Mouse (Mus musculus) G1E (cell line): ENCODE data around the gene Kctd20.

ENCODE experiments used
- CTCF ChIP-seq: IDR thresholded peaks from 2 replicates; pipeline ENCODE4 v1.5.1; 2012; ENCODE audit warnings: low read depth, low read length, inconsistent platforms, mixed read lengths
- GATA1 ChIP-seq: IDR thresholded peaks from 2 replicates; pipeline ENCODE4 v1.6.1; 2012; ENCODE audit warnings: borderline replicate concordance, low read length, inconsistent platforms, mixed read lengths
- POLR2AphosphoS5 ChIP-seq: IDR thresholded peaks from 2 replicates; pipeline ENCODE4 v1.6.1; 2012; ENCODE audit warnings: low read depth, low read length, inconsistent platforms; ENCODE audit not compliant: insufficient replicate concordance
- TAL1 ChIP-seq: conservative IDR thresholded peaks from 2 replicates; pipeline ENCODE4 v1.6.1; 2012; ENCODE audit warnings: low read depth, low read length, inconsistent platforms, mixed read lengths

- TF ChIP-seq CTCF (no peak), TAL1 (no peak), POLR2AphosphoS5 (no peak), GATA1 (no peak)
These were observed 8.8 kb downstream of the Kctd20 start for GRCm38 (mm10) chr17:28960597-28960996.
